Mouse (Mus musculus): Measurements from ENCODE around the gene Sltm.

GRCm38 (mm10) chr9:70496990-70497389 lies 45.6 kb upstream of the Sltm start:
- TF ChIP-seq POLR2A (IDR thresholded peaks at IDR 0.05; ENCODE audit: low read depth, low read length) (no peak), CTCF (IDR thresholded peaks at IDR 0.05; ENCODE audit: extremely low read depth, insufficient read depth, insufficient read length, insufficient replicate concordance) (no peak)
